ENCODE assay signal across 24 mouse cellular contexts in the genomic region with DNA sequence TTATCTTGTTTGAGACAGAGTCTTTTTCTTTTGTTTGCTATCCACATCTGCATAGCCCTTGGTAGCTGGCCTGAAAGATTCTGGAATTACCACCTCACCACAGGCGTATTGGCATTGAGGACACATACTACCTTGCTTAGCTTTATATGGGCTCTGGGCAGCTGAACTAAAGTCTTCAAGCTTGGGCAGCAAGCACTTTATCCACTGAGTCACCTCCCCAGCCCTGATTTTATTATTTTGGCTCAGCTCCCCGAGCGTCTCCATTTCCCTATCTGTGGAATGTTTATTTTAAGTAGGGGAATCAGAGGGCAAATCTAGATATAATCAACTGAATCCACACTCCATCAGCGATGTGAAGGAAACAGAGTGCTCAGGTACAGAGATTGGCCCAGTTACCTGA.
DNase-seq lines count a peak whose midpoint lies in the region; ATAC-seq lines count a peak whose summit lies in the region.
"Had no signal": no experiment of that assay in that cellular context is flagged by ENCODE, and none has a peak within 500 bp of the region (broad histone marks: within the 10 kb centered on the region; RNA-seq: fewer than 3 reads in every experiment).

No protein-coding gene starts in this region.

- WGBS in heart, embryonic 11.5 days (ENCODE audit: insufficient replicate concordance), result 52% methylated on average over 4 of the region's 4 CpGs

- H3K4me1 ChIP-seq in heart, embryonic 11.5 days (ENCODE audit: control insufficient read depth, insufficient read depth, low read length), result no peaks in the 10 kb centered on the region
- H3K4me1 ChIP-seq: embryonic facial prominence, embryonic 10.5 days; embryonic facial prominence, embryonic 12.5 days; forebrain, embryonic 13.5 days; forebrain, embryonic 15.5 days had no signal

- H3K9me3 ChIP-seq in heart, embryonic 11.5 days (replicated peaks; ENCODE audit: control insufficient read depth, low read length), result no peaks in the 10 kb centered on the region
- H3K9me3 ChIP-seq: embryonic facial prominence, embryonic 10.5 days; embryonic facial prominence, embryonic 12.5 days; forebrain, embryonic 13.5 days; forebrain, embryonic 15.5 days had no signal

- H3K36me3 ChIP-seq in heart, embryonic 11.5 days (ENCODE audit: control insufficient read depth, insufficient read depth, low read length), result no peaks in the 10 kb centered on the region
- H3K36me3 ChIP-seq: embryonic facial prominence, embryonic 10.5 days; embryonic facial prominence, embryonic 12.5 days; forebrain, embryonic 15.5 days; G1E had no signal

- no peak overlapping the region for H3K9ac ChIP-seq in heart, embryonic 11.5 days (ENCODE audit: low read depth, low read length)
- H3K9ac ChIP-seq: embryonic facial prominence, embryonic 12.5 days; forebrain, embryonic 13.5 days; forebrain, embryonic 15.5 days; forebrain, postnatal 0 days had no signal

- no peaks in the 10 kb centered on the region for H3K27me3 ChIP-seq in heart, embryonic 11.5 days (ENCODE audit: control insufficient read depth, insufficient read depth, low read length)
- H3K27me3 ChIP-seq: CH12.LX; embryonic facial prominence, embryonic 12.5 days; forebrain, embryonic 13.5 days; forebrain, embryonic 15.5 days had no signal

- no peak overlapping the region for H3K4me3 ChIP-seq in heart, embryonic 11.5 days (ENCODE audit: low read depth, low read length)
- H3K4me3 ChIP-seq: embryonic facial prominence, embryonic 10.5 days; embryonic facial prominence, embryonic 12.5 days; forebrain, embryonic 13.5 days; forebrain, embryonic 15.5 days had no signal

- ATAC-seq in heart, embryonic 11.5 days (replicated peaks; ENCODE audit: insufficient number of reproducible peaks, low FRiP score, low TSS enrichment), result no peak
- ATAC-seq: CD4-positive, CD25-positive, alpha-beta regulatory T cell, adult 4 months; forebrain, embryonic 13.5 days; forebrain, embryonic 15.5 days; forebrain, postnatal 0 days had no signal

- no peak overlapping the region for H3K4me2 ChIP-seq in heart, embryonic 11.5 days
- H3K4me2 ChIP-seq: embryonic facial prominence, embryonic 12.5 days; forebrain, embryonic 13.5 days; forebrain, embryonic 15.5 days had no signal

- no peak overlapping the region for H3K27ac ChIP-seq in heart, embryonic 11.5 days (ENCODE audit: low read depth, low read length)
- H3K27ac ChIP-seq: embryonic facial prominence, embryonic 10.5 days; embryonic facial prominence, embryonic 12.5 days; forebrain, embryonic 13.5 days; forebrain, embryonic 15.5 days had no signal

- peak; percentile 51 for DNase-seq in heart, adult 11 months
- peak; percentile 56 for DNase-seq in urinary bladder, postnatal 14 days (ENCODE audit: low spot score)
- DNase-seq in urinary bladder, postnatal 4 days (ENCODE audit: low spot score in 2 of 2), result no peak
- DNase-seq in 3134 (ENCODE audit: extremely low read depth, insufficient read length, low spot score), result peak; percentile 32
- DNase-seq in NIH3T3 (ENCODE audit: low read depth), result peak; percentile 8
- no peak for DNase-seq in right cerebral cortex, postnatal 10 days (ENCODE audit: low spot score in 2 of 2)
- DNase-seq: adrenal gland, adult 8-10 months; adrenal gland, postnatal 14 days; adrenal gland, postnatal 36 days; B cell, adult 2 months; cerebellum, adult 11-12 months; cerebellum, adult 2 months; cerebellum, adult 9-10 months; cerebellum, postnatal 10 days; cerebellum, postnatal 25 days; forebrain, postnatal 0 days had no signal

Comparison
In these comparisons a context has a peak if more than half of its experiments do, and no peak if none do; other contexts are left out.
1. DNase-seq: peak in heart, adult 11 months (single experiment), urinary bladder, postnatal 14 days (single experiment), 3134 (single experiment) and NIH3T3 (single experiment); none in urinary bladder, postnatal 4 days (0 of 2) and right cerebral cortex, postnatal 10 days (0 of 2).